In genomic region chr17:55944866-55945682, GRCm38 (mm10) we compare ENCODE assay signal across 8 mouse cellular contexts. TPM values are rescaled to one million over a fixed set of nuclear protein-coding genes. Genes with fewer than 3 reads are reported as not detected.
DNase-seq lines count a peak whose midpoint lies in the region; ATAC-seq and TF ChIP-seq lines count a peak whose summit lies in the region.
"Not testable (repeated sequence)": the region's sequence is repeated elsewhere in the genome, so short reads cannot be mapped to it uniquely, and the experiment has no call there.

No protein-coding gene starts in this region.

- peak overlapping the region; percentile 62 for H3K4me3 ChIP-seq in cortical plate, adult 2 months (ENCODE audit: insufficient read depth, low read length)

- peak; percentile 92 for DNase-seq in ZHBTc4 (ENCODE audit: low read depth, low spot score)
- DNase-seq in gastrocnemius, postnatal 10 days, result peak; percentile 85
- peak; percentile 94 for DNase-seq in left cerebral cortex, postnatal 10 days (ENCODE audit: extremely low spot score in 1 of 2, low spot score in 2 of 2)
- peak; percentile 90 for DNase-seq in right cerebral cortex, postnatal 14 days
- peak; percentile 82 for DNase-seq in urinary bladder, postnatal 25 days (ENCODE audit: low spot score)

- peak; percentile 93 for ATAC-seq in inflammation-experienced regulatory T-cells, adult 6 months
- peak; percentile 93 for ATAC-seq in megakaryocyte progenitor cell, adult 5-6 weeks (replicated peaks; ENCODE audit: poor library complexity)

- H3K27ac ChIP-seq in cortical plate, adult 2 months (ENCODE audit: insufficient read depth, low read length), result peak overlapping the region; percentile 66

- intact Hi-C loops in left cerebral cortex, postnatal 10 days (cut with DNase I), result loop anchor here (5.0 kb wide), 1 partner anchor 53 kb away; the partner anchor contains the start of gene Zfp959

- peak; percentile 87 for TF ChIP-seq POLR2A in cortical plate, adult 2 months (IDR thresholded peaks at IDR 0.05; ENCODE audit: extremely low read depth, insufficient read depth, low read length)

- not testable (repeated sequence) for TF ChIP-seq CTCF in cortical plate, adult 2 months (IDR thresholded peaks at IDR 0.05; ENCODE audit: extremely low read depth, insufficient read depth, low read length)

- H3K4me1 ChIP-seq in cortical plate, adult 2 months (ENCODE audit: control insufficient read depth, insufficient read depth, low read length), result not testable (repeated sequence)

RNA-seq across cellular contexts. Expression of gene Zfp119b, which starts 4.2 kb away (rescaled TPM):
- polyA plus RNA-seq in cortical plate, adult 2 months (2012; rRNA removed), result 2.5 and 3.2 TPM in 2 replicates
- total RNA-seq in gastrocnemius, postnatal 10 days (2021), result 1 to 10 TPM; 3.5 to 4.0 TPM
- polyA plus RNA-seq in inflammation-experienced regulatory T-cells, adult 6 months (2017; shearing (Covaris generic)), result 10 to 100 TPM in 2 of 3 experiments, 1 to 10 TPM in 1; 8.1 to 20.3 (median 17.7) TPM
- total RNA-seq in left cerebral cortex, postnatal 10 days (2021), result 1 to 10 TPM; 3.2 to 5.3 TPM
- total RNA-seq in megakaryocyte progenitor cell, adult 5-6 weeks (2015), result 3.8 and 5.5 TPM in 2 replicates
- total RNA-seq in megakaryocyte progenitor cell, adult 5-6 weeks (2017), result 4.8 and 5.2 TPM in 2 replicates

RNA-seq across cellular contexts. Expression of gene Ebi3, which starts 7.4 kb away (rescaled TPM):
- 2.1 and 2.3 TPM in 2 replicates for polyA plus RNA-seq in cortical plate, adult 2 months (2012; rRNA removed)
- total RNA-seq in gastrocnemius, postnatal 10 days (2021), result 1 to 10 TPM in 1 of 2 experiments, under 1 TPM in 1; 0.75 to 1.6 TPM
- polyA plus RNA-seq in inflammation-experienced regulatory T-cells, adult 6 months (2017; shearing (Covaris generic)), result 10 to 100 TPM; 50.3 to 70.8 (median 50.4) TPM
- total RNA-seq in left cerebral cortex, postnatal 10 days (2021), result 1 to 10 TPM; 2.8 to 4.2 TPM
- total RNA-seq in megakaryocyte progenitor cell, adult 5-6 weeks (2015), result 14.4 and 20.5 TPM in 2 replicates
- 13.8 and 17.7 TPM in 2 replicates for total RNA-seq in megakaryocyte progenitor cell, adult 5-6 weeks (2017)

RNA-seq across cellular contexts. Expression of gene Yju2, which starts 13.8 kb away (rescaled TPM):
- polyA plus RNA-seq in cortical plate, adult 2 months (2012; rRNA removed), result 9.1 and 11.0 TPM in 2 replicates
- 10 to 100 TPM; 11.1 to 11.6 TPM for total RNA-seq in gastrocnemius, postnatal 10 days (2021)
- 10 to 100 TPM; 25.6 to 36.5 (median 33.0) TPM for polyA plus RNA-seq in inflammation-experienced regulatory T-cells, adult 6 months (2017; shearing (Covaris generic))
- 10 to 100 TPM; 12.7 to 16.5 TPM for total RNA-seq in left cerebral cortex, postnatal 10 days (2021)
- 7.4 and 11.0 TPM in 2 replicates for total RNA-seq in megakaryocyte progenitor cell, adult 5-6 weeks (2015)
- total RNA-seq in megakaryocyte progenitor cell, adult 5-6 weeks (2017), result 21.8 and 23.3 TPM in 2 replicates

RNA-seq across cellular contexts. Expression of gene Shd, which starts 25.2 kb away (rescaled TPM):
- 74.8 and 83.5 TPM in 2 replicates for polyA plus RNA-seq in cortical plate, adult 2 months (2012; rRNA removed)
- 1 to 10 TPM in 1 of 2 experiments, under 1 TPM in 1; 0.87 to 1.2 TPM for total RNA-seq in gastrocnemius, postnatal 10 days (2021)
- under 1 TPM in 1 of 3 experiments, not detected in 2; 0.40 TPM for polyA plus RNA-seq in inflammation-experienced regulatory T-cells, adult 6 months (2017; shearing (Covaris generic))
- 10 to 100 TPM; 50.3 to 57.4 TPM for total RNA-seq in left cerebral cortex, postnatal 10 days (2021)
- 0.39 and 0.98 TPM in 2 replicates for total RNA-seq in megakaryocyte progenitor cell, adult 5-6 weeks (2015)
- total RNA-seq in megakaryocyte progenitor cell, adult 5-6 weeks (2017), result not detected in 2 replicates

RNA-seq across cellular contexts. Expression of gene Fsd1, which starts 41.2 kb away (rescaled TPM):
- 76.7 and 91.0 TPM in 2 replicates for polyA plus RNA-seq in cortical plate, adult 2 months (2012; rRNA removed)
- total RNA-seq in gastrocnemius, postnatal 10 days (2021), result 1 to 10 TPM in 1 of 2 experiments, under 1 TPM in 1; 0.49 to 1.0 TPM
- polyA plus RNA-seq in inflammation-experienced regulatory T-cells, adult 6 months (2017; shearing (Covaris generic)), result under 1 TPM in 1 of 3 experiments, not detected in 2; 0.98 TPM
- 100 to 1,000 TPM in 1 of 2 experiments, 10 to 100 TPM in 1; 99.7 to 111 TPM for total RNA-seq in left cerebral cortex, postnatal 10 days (2021)
- not detected in 2 replicates for total RNA-seq in megakaryocyte progenitor cell, adult 5-6 weeks (2015)
- not detected in 2 replicates for total RNA-seq in megakaryocyte progenitor cell, adult 5-6 weeks (2017)

Comparison
In these comparisons a context has a peak if more than half of its experiments do, and no peak if none do; other contexts are left out.
1. Peak in every context shown above with its lines: DNase-seq, ATAC-seq, H3K4me3 ChIP-seq and H3K27ac ChIP-seq.